Mouse (Mus musculus) lung, postnatal 0 days (tissue): ENCODE data around the gene Gucy1a1.
"Not testable (repeated sequence)": the region's sequence is repeated elsewhere in the genome, so short reads cannot be mapped to it uniquely, and the experiment has no call there.

Experiments used
- CTCF ChIP-seq: IDR thresholded peaks from 2 replicates; pipeline ENCODE4 v1.5.1; 2016; ENCODE audit warnings: antibody characterized with exemption, mild to moderate bottlenecking
- EP300 ChIP-seq: IDR thresholded peaks from 2 replicates; pipeline ENCODE4 v1.6.1; 2016; ENCODE audit warnings: antibody characterized with exemption, mild to moderate bottlenecking, control low read depth

DNA sequence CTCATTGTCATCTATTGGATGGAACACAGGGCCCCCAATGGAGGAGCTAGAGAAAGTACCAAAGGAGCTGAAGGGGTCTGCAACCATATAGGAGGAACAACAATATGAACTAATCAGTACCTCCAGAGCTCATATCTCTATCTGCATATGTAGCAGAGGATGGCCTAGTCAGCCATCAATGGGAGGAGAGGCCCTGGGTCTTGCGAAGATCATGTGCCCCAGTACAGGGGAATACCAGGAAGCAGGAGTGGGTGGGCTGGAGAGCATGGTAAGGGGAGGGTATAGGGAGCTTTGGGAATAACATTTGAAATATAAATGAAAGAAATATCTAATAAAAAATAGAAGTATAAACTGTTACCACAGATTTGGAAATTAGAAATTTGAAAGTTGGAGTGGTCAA, 17.4 kb upstream of the Gucy1a1 start:
- TF ChIP-seq EP300, CTCF: not testable (repeated sequence)
